Mouse (Mus musculus) brain, embryonic 14.5 days (tissue): Measurements from ENCODE around the gene Slc22a22.

ENCODE experiments used
- CTCF ChIP-seq: fragments of 200-500 bp; IDR thresholded peaks from 2 replicates; pipeline ENCODE4 v1.5.1; 2012; ENCODE audit warnings: inconsistent platforms, mild to moderate bottlenecking, moderate library complexity, borderline replicate concordance; ENCODE audit not compliant: insufficient read depth, insufficient read length; ENCODE audit errors: extremely low read depth
- POLR2A ChIP-seq: fragments of 200-500 bp; IDR thresholded peaks from 2 replicates; pipeline ENCODE4 v1.6.1; 2012; ENCODE audit warnings: mild to moderate bottlenecking, inconsistent platforms, borderline replicate concordance; ENCODE audit not compliant: poor library complexity, insufficient read depth, insufficient read length, severe bottlenecking; ENCODE audit errors: extremely low read depth

- TF ChIP-seq POLR2A (no peak), CTCF (no peak)
Observed at GRCm38 (mm10) chr15:57464066-57464465, 13.4 kb downstream of the Slc22a22 start.
